Mouse (Mus musculus) 3T3-L1 (cell line): ENCODE data around the gene Slc36a3.

Experiments used
- DNase-seq: peaks from one replicate; pipeline ENCODE4 v3.0.0-alpha.2; 2015; ENCODE audit warnings: low read depth, low spot score

Slc36a3 gene

DNA sequence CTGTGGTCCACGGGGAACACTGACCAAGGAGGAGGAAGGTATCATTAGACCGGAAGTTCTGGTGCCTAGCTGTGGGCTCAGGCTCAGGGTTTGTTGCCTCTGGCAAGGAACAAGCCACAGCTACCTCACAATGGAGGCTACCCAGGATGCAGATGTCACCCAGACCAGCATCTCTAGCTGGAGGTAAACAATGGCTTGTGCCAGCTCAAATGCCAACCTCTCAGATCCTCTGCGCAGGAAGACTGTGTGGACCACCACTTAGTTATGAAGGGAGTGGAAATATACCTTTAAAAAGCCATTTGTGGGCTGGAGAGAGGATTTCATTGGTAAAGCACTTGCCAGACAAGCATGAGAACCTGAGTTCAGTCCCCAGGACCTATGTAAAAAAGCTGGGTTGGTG lies at the start of gene Slc36a3:
Slc36a3 (minus strand) TSS at position 101 of the 400 bp plus-strand sequence.
- no peak for DNase-seq

DNA sequence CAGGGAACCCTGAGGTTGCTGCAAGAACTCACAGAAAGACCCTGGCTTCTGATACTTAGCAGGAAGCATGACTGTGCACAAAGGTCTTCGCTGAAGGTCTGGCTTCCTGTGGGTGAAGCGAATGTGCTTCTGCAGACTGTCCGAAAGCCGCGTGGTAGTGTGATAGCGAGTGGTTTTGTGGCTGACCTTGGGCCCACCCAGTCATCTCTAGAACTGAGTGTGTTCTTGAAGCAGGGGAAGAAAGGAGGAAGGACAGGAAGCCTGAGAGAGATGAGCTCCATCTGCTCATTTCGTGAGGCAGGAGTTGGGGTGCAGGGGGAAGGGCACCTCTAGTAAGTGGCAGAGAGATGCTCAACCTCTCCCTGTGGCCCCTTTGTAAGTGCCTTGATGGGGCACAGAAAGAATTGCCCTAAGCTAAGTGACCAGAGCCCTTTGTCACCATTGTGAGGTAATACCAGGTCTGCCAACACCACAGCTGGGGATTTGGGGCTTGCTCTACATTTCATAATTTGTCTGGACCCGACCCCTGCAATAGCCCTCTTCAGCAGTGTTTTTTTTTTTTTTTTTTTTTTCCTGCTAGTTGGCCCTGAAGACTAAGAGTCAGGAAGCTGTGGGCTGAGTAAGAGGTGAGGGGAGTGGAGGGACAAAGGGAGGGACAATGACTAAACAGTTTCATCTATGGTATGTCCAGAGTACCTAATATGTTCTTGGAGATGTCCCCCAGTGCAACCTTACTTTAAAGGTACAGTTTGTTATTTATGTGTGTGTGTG lies 46.4 kb upstream of the Slc36a3 start:
- no peak for DNase-seq

DNA sequence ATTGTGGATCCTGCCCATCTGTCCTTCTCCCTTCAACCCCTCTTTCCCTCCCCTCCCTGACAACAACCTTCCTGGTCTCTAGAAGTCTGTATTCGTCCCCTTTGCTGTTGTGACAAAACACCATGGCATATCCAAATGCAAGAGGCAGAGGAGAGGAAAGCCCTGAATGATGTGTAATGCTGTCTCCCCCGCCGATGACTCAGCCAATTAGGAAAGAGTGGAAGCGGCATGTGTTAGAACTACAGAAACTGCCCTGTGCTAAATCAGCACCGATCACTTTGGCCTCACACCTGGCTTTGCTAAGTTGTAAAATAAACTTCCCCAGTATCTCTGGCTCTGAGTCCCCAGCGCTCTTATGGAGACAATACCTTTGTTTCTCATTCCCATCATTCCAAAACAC lies 45.6 kb upstream of the Slc36a3 start:
- DNase-seq: peak; percentile 29

DNA sequence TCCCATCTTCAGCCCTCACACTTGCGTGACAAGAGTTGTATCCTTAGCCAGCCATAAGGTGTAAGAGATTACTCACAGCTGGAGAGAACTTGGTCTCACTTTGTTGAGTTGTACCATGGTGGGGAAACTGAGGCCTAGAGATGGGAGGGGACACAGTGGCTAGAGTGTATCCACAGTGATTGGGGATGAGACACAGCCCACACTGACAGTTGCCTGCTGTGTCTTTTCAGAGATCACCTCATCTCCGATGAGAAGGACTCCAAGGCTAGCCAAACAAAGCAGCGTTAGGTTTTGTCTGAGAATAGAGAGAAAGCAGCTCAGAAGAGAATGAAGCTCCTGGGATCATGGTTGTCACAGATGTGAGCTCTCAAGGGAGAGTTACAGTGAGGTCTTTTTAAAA lies 38.7 kb upstream of the Slc36a3 start:
- DNase-seq: no peak

DNA sequence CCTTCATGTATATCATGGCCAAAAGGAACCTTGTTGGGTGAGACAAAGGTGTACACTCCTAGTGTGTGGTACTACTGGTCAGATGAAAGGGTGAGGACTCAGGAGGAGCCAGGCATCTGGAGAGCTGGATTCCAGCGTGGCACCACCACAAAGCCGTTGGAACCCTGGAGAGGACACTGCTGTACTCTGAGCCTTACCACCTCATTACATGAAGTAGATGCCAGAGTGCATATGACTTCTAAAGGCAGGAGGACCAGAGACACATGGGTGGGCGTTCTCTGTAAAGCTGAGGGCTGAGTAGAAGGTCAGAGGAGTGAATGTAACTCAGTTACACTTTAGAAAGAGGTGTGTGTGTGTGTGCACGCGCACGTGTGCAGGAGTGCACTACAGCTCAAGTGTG lies 36.3 kb upstream of the Slc36a3 start:
- no peak for DNase-seq

DNA sequence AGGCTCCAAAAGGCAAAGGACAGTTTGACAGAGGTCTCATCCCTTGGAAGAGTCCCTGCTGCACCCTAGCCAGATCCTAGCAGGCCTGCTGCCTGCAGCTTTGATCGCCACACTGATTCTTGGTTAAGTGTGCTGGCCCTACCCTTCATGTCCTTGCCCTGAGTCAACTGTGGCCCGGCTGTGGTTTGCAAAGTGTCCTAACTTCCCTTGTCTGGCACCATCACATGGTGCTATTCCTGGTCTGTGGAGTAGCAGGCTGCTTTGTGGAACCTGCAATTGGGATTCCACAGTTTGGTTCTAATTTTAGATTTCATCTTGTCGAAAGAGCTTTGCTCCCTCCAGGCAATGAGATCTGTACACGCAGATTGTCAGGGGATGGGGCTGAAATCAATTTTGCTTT lies 35.8 kb upstream of the Slc36a3 start:
- DNase-seq: no peak

DNA sequence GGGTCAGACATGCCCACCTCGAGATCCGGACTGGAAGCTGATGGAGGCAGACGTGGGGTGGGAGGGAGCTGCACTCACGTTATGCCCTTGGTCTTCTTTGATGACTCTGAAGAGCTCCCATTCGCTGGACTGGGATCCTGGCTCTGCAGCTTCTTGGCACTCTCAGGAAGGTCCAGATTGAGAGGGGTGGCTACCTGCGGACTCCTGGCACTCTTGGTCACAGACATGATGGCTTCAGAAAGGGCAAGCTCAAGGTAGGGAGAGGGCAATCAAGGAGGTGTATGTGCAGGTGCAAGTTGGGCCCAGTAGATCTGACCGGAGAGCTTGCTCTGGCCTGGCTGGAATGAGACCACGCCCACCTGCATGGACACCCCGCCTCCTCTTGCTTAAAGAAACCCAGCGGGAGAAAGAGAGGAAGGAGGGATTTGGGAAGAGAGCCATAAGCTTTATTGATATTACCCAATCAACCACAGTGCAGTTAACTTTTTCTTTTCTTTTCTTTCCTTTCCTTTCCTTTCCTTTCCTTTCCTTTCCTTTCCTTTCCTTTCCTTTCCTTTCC lies 33.3 kb upstream of the Slc36a3 start, which contains the start of gene Slc36a2:
Slc36a2 (minus strand) TSS at position 345 of the 559 bp plus-strand sequence.
- no peak for DNase-seq

DNA sequence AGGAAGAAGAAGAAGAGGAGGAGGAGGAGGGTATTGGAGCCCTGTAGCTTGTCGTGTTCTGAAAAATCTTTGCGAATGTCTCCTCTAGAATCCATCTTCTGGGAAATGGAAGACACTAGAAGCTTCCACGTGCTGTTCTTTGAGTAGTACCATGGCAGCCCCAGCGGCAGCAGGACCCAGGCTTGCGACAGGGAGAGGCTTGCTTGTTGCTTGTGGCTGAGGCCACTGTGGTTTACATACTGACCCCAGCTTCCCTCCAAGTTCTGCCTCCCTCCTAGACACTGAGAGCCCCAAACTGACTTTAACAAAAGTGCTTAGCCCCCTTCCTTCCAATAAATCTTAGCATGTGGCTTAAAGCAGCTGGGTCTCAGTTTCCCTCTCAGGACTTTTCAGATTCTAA lies 32.7 kb upstream of the Slc36a3 start:
- DNase-seq: no peak

DNA sequence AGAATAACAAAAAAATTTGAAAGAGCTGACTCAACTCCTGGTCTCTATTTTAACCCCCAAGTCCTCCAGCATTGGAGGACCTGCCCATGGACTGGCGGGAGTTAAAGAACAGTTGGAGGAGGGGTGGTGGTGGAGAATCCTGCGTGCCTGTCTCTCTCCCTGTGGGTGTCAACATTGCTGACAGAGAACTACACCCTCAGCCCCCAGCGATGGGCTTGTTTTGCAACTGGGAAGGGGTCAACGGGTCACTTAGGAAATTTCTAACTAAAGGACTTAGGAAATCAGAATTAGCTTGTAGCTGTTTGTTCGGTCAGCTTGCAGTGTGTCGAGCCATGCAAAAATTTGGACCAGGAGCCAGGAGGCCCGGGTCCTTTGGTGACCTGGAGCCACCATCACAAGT lies 31.6 kb upstream of the Slc36a3 start:
- no peak for DNase-seq

DNA sequence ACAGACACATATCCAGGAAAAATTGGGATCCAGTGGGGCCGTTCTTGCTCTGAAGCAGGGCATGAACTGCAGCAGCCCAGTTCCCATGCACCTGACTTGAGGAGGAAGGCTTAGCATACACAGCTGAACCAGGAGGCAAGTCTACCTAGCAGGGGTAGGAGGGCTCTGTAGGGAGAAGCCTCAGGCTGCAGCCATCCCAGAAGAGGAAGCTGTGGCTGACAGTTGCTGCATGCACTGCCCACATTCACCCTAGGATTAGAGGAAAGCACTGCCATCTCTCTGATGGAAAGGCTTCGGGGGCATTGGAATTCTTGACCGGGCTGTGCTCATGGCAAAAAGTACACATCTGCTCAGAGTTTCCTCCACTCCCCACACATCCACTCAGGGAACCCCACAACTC lies 28.3 kb upstream of the Slc36a3 start:
- no peak for DNase-seq

DNA sequence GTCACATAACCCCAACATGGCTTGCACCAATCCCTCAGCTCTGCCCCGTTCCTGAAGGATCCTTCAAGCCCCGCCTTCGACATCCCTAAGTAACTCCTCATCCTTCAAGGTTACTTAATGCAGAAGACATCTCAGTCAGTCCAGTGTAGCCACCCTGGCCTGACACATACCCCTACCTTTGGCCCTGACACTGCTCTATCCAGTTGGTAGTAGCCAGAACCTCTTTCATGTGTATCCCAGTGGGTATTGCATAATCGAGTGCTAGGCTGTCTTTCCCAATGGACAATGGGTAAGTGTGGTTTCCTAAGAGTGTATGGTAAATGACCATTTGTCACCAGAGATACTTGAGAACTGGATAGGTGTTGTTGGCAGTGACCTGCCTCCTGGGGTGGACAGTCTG lies 27.3 kb upstream of the Slc36a3 start:
- DNase-seq: no peak

DNA sequence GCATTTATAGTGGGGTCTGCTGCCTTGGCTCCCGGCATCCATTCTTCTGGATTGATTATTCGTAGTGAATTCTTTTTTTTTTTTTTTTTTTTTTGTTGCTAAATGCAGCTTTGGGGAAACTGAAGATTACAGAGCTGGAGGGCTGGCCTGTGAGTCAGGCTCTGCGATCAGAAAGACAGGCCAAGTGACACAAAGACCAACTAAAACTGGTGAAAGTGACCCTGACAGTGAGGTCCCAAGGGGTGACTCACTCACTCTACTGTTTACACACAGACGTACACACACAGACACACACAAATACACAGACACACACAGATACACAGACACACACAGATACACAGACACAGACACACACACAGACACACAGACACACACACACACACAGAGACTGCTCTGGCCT lies 19.0 kb upstream of the Slc36a3 start:
- DNase-seq: no peak

DNA sequence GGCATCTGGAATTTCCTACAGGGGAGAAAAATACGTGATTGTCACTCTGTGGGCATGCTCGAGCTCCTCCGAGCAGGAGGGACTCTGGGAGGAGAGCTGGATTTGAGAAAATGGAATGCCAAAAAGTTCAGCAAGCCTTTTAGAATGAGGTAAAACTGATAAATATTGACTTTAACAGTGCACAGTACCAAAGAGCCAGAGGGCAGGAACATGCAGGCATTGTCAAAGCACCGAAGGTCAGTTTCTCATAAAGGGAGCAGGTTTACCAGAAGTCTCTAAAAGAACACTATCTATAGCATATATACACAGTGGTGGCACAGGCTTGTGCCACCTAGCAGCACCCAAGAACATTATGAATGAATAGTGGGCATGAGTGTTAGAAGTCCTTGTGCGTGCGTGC lies 17.4 kb upstream of the Slc36a3 start:
- DNase-seq: no peak

DNA sequence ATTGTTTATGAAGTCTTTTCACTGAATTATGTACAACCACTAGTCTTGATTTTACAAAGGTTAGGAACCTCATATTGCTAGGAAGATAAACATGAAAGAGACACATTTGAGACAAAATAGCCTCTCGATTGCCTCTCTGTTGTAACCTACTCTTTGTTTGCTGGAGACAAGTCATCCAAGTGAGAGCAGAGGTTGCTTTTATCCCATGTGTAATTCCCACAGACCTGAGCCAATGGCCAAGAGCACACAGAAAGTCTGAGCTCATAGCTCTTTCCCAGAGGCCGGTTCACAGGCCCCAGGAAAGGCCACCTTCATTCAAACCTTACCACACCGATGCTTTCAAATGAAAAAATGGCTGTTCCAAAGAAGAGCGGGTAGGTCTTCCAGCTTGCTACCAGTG lies 17.0 kb upstream of the Slc36a3 start:
- DNase-seq: no peak

DNA sequence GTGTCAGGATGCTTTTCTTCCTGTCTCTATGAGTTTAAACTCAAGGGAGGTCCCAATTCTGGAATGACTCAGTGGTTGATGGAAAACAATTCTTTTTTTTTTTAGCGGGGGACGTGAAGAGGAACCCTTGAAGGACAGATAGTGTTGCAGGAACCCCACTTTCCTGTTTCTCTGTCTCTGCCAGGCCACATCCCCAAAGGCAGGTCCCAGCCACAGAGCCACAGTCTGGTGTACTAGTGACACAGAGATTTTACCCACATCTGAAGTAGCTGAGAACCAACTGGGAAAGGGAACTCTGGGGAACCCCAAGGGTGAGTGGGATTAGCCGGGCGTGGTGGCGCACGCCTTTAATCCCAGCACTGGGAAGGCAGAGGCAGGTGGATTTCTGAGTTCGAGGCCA lies 14.2 kb upstream of the Slc36a3 start:
- no peak for DNase-seq

DNA sequence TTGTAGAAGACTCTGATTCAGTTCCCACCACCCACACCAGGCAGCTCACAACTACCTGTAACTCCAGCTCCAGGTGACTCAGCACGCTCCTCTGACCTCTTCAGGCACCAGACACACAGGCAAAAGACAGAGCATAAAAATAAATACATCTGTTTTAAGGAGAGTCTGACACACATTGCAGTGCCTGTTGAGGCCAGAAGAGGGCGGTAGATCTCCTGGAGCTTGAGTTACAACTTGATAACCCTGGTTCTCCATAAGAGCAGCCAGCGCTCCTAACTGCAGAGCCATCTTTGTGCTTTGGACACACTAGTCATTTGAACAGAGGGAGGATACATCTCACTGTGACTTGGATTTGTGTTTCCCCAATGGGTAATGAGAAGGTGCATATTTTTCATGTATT lies 13.2 kb upstream of the Slc36a3 start:
- peak; percentile 71 for DNase-seq

DNA sequence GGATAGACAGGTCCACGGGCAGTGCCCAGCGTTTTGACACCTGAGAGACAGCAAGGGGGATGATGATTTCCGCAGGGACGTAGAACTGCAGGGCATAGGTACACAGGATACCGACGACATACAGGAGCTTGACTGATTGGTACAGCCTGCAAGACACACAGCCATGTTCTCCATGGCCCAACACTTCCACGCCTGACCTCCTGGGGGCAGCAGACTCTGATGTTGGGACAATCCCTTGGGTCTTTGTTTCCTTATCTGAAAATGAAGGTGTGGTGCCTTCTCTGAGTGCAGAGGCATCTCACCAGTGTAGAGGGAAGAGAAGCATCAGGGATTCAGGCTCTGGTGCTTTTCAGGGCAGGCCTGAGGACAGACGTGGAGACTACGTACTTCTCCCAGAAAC lies 11.2 kb upstream of the Slc36a3 start:
- DNase-seq: peak; percentile 69

DNA sequence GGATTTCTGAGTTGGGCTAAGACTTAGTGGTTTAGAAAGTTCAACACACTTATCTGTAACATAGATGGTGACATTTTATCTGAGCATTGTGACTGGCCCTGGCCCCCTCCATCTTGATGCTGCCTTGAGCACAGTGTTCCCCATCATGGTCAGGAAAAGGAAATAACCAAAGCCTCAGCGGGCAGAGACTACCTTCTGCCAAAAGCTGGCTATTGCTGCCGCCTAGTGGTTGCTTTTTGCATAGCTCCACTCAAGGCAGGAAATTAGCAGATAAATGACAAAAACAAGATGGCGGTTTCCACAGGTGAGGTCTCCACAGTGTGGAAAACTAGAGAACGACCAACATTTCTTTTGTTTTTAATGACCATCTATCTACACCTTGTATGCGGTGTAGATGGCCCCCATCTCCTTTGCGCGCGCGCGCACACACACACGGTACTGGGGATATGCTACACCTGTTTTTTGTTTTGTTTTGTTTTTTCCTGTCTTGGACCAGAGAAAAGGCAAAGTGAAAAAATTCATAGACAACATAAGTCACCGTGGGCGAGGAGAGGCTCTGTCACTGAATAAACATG lies 7.4 kb upstream of the Slc36a3 start:
- DNase-seq: peak; percentile 88

DNA sequence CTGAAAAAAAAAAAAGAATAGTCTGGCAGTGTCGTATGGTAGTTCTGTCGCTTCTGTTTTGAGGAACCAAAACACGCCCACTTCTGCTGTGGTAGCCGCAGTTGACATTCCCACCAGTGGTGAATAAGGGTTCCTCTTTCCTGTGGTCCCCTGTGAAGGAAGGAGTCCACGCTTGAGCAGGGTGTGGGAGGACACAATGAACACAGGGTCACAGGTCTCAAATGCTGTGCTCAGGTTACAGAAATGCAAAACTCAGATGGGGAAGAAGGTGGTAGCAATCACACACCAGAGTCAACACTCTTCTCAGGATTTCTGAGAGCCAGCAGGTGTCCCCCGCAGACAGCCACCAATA lies 3.5 kb upstream of the Slc36a3 start:
- DNase-seq: no peak

DNA sequence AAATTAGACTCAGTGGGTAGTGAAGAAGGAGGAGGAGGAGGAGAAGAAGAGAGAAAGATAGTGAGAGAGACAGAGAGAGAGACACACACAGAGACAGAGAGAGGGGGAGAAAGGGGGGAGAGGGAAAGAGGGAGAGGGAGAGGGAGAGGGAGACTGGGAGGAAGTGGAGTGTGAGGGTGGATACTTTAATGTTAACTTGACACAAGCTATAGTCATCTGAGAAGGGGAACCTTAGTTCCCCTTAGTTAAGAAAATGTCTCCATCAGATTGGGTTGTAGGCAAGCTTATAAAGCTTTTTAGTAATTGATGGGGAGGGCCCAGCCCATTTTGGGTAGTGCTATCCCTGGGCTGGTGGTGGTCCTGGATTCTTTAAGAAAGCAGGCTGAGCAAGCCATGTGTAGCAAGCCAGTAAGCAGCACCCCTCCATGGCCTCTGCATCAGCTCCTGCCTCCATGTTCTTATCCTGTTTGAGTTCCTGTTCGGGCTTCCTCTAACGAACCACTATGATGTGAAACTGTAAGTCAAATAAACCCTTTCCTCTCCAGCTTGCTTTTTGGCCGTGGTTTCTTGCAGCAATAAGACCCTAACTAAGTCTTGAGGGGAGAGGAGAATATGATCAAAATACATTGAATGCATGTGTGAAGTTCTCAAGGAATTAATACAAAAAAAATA lies 3.0 kb upstream of the Slc36a3 start:
- DNase-seq: no peak

DNA sequence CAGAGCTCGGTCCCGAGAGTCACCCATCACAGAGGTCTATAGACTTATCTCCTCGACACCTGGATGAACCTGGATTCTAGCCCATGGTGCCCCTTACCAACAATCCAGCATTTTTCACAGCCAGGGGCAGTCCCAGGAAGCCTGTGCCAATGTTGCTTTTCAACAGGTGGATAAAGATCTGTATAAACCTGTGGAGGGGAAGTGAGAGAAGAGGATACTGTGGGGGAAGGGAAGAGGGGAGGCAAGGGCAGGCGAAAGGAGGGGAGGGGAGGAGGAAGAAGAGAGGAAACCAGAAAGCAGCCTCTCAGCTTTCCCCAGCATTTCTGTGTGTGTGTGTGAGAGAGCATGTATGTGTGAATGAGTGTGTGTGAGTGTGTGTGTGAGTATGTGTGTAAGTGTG lies 3.0 kb downstream of the Slc36a3 start:
- no peak for DNase-seq

DNA sequence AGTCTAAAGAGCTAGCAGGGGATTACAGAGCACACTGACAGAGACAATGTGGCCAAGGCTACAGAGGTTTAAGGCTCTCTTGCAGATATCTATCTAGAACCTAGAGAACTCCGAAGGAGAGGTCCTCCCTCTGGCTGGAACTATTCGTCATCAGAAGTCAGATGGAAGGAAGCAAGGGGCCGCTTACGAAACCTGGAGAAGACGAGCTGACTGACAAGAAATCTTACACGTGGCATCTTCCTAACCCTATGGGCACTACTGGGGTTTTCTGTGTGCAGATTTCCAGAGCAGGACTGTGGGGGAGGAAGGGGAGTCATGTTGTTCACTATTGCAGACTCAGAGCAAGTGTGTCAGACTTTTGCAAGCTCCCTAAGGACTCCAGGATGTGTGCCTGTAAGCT lies 4.1 kb downstream of the Slc36a3 start:
- no peak for DNase-seq

DNA sequence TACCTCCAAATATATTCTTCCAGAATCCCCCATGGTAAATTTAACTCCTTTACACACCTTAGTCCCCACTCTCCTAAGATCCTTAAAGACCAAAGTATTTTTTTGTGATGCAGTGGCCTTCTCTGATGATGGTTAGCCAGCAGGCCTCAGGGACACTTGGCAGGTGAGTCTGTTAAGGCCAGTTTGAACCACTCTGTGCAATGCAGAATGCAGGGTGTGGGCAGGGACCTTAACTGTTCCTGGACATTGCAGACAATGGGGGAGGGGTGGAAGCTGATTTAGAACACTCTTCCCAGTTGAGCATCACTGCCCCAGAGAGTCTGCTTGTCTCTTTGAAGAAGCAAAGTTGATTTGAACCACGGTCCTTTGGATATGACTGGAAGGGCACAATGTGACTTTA lies 4.7 kb downstream of the Slc36a3 start:
- DNase-seq: no peak
